Mouse (Mus musculus): ENCODE results near the gene Gm11985.

Gene Gm11985

DNA sequence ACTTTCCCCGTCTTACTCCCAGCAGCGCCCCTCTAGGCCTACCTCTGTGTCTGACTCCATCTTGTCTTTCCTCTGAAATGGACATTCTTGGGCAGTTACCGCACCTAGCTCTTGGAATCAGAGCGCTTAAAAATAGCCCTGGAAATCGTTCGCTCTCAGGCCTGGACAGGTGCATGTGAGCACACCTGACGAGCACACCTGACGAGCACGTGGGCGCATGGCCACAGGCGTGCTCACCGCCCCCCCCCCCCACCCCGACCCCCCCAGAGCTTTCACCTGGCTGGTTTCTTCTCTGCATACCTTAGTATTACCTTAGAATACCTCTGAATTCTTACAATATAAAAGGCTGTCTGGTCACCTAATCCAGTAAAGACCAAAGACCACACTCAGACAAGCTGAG, at the start of gene Gm11985:
Gene Gm11985 (minus strand): TSS at position 101 of the 400 bp plus-strand sequence.
- in situ Hi-C loops (cut with MboI, MseI), result no loop called here

- in situ Hi-C loops (cut with MboI, MseI), result no loop called here
Observed at GRCm38 (mm10) chr11:7237712-7238111, 49.3 kb upstream of the Gm11985 start.

DNA sequence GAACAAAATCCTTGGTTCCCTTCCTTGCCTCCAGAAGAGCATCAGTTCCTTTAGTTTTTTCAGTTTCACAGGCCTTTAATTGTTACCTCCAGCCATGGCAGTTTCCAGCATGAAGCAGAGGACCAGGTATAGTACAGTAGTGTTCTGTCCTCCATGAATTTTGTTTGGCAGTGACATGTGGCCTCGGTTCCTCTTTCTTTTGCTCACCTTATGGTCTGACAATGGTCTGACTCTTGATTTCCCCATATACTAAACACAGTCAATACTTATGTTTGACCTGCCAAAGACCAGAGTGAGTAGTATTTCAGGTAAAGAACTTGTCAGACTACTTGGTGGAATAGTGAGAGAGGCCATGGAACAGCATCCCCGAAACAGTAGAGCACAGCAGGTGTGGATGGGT, 48.4 kb upstream of the Gm11985 start:
- in situ Hi-C loops (cut with MboI, MseI), result no loop called here

DNA sequence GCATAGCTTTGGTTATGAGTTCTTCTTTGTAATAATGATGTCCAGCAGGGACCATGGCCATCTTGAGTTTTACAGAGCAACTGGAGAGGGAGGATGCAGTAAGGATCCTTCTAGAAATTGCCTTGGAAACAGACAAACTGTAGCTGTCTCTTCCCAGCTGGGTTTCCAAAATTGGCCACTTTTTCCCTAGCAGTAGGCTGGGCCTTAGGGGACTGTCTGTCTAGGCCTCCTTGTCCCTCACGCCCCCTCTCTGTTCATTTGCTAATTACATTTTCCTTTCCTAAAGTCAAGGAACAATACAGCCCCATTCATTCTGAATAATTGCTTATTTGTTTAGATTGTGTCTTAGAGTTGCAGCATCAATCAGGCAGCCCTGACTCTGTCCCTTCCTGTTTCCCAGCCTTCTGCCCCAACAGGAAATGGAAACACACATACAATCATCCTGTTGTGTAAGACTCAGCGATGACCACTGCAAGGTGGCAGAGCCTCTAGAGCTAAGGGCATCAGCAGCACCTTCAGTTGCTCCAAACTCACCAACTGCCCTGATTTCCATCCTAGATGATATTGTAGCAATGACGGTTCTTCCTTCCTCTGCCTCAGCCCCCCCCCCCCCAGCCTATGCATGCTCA, 46.7 kb upstream of the Gm11985 start:
- in situ Hi-C loops (cut with MboI, MseI), result no loop called here

GRCm38 (mm10) chr11:7234436-7234835, 46.1 kb upstream of the Gm11985 start:
- in situ Hi-C loops (cut with MboI, MseI), result no loop called here

GRCm38 (mm10) chr11:7233333-7233732, 45.0 kb upstream of the Gm11985 start:
- in situ Hi-C loops (cut with MboI, MseI), result no loop called here

- in situ Hi-C loops (cut with MboI, MseI), result no loop called here
Observed at GRCm38 (mm10) chr11:7231958-7232357, 43.6 kb upstream of the Gm11985 start.

GRCm38 (mm10) chr11:7230000-7230399, 41.6 kb upstream of the Gm11985 start:
- in situ Hi-C loops (cut with MboI, MseI), result no loop called here

GRCm38 (mm10) chr11:7228107-7228506, 39.7 kb upstream of the Gm11985 start:
- in situ Hi-C loops (cut with MboI, MseI), result no loop called here

GRCm38 (mm10) chr11:7226810-7227550, 38.6 kb upstream of the Gm11985 start:
- in situ Hi-C loops (cut with MboI, MseI), result no loop called here

DNA sequence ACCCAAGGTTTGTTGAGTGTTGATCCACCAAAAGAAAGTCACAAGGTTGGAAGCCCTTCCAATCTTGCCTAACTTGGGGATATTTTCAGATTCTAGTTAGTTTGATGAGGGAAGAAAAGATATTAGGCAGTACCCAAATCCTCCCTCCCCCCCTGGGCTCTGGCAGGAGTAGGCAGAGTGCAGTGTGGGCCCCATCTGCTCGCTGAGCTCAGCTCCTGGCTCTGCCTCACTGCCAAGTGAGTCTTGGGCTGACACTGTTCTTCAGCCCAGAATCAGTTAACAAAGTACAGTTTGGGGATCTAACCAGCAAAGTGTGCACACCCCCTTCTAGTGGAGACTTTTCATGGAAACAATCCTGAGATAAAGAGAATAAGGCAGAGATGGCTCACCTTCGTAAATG, 37.8 kb upstream of the Gm11985 start:
- in situ Hi-C loops (cut with MboI, MseI), result no loop called here

- in situ Hi-C loops (cut with MboI, MseI), result loop anchor here in 1 of 2 experiments (25.0 kb wide), 1 partner anchor 1015 kb away; no protein-coding TSS in a partner anchor
Observed at GRCm38 (mm10) chr11:7221826-7222225, 33.5 kb upstream of the Gm11985 start.

DNA sequence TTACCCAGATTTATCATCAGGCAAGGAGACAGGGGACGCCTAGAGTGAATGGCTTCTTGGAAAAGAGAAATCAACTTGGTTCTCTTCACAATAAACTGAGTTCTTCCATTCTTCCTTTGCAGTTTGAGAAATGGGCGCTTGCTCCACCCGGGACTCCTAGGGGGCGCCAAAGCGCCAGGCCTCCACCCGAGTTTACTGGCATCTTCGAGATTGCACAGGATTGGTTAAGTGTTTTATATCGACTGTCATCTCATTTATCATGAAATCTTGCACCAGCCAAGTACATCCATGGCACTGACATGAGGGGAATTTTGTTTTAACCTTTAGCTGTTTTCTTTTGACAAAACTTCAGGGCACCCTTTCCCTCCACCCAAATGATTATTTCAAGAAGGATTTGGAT, 27.3 kb upstream of the Gm11985 start:
- in situ Hi-C loops (cut with MboI, MseI), result loop anchor here in 1 of 2 experiments (25.0 kb wide), 1 partner anchor 1022 kb away; no protein-coding TSS in a partner anchor

GRCm38 (mm10) chr11:7214761-7215160, 26.4 kb upstream of the Gm11985 start:
- in situ Hi-C loops (cut with MboI, MseI), result loop anchor here in 1 of 2 experiments (5.0 to 25.0 kb wide), 2 partner anchors 1023 to 1193 kb away; no protein-coding TSS in a partner anchor

DNA sequence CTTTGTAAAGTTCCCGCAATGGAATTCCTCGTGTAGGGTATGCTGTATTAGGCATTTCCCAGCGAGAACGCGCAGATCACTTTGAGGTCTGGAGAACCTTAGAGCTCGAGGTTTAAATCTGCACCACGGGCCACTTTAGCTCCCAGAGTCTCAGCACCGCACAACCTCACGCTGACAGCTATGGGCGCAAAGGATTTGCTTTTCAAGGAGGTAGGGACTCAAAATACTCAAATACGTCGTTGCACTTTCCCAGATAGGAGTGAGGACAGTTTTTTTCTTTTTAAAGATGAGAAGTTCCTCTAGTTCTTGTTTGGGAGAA, 25.9 kb upstream of the Gm11985 start:
- in situ Hi-C loops (cut with MboI, MseI), result loop anchor here in 1 of 2 experiments (5.0 to 25.0 kb wide), 2 partner anchors 1023 to 1193 kb away; no protein-coding TSS in a partner anchor

DNA sequence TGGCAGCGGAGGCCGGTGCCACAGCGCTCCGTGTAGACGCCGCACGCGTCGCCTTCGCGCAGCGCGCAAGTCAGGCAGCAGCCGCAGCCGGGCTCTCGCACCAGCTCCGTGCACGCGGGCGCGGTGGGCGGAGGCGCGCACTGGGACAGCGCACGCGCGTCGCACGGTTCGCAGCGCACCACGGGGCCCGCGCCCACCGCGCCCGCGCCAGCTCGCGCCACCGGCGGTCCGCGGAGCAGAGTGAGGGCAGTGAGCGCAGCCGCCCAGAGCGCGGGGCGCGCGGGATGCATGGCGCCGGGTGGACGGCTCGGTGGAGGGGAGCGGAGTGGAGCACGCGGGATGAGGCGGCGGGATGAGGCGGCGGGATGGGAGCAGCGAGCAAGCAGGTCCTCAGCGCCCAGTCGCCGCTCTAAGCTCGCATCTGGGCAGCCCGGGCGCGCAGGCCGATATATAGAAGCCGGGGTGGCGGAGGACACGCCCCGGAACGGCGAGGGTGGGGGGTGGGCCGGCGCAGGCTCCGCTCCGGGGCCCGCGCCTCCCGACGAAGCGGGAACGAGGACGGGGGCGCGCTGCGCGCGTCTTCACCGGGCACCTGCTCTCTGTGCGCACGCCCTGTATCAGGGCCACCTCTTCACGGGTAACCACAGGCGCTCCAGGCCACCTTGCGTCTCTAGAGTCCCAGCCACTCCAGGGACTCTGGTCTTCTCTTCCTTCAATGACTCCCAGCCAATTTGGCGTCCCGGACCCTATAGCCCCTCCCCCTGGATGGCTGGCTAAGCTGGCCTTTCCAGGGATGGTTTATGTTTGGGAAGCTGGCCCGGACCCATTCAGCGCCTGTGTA, 25.4 kb upstream of the Gm11985 start, which contains the start of gene Igfbp3:
Gene Igfbp3 (minus strand): TSS at position 423 of the 841 bp plus-strand sequence.
- in situ Hi-C loops (cut with MboI, MseI), result loop anchor here in 1 of 2 experiments (5.0 to 25.0 kb wide), 2 partner anchors 1024 to 1194 kb away; no protein-coding TSS in a partner anchor

DNA sequence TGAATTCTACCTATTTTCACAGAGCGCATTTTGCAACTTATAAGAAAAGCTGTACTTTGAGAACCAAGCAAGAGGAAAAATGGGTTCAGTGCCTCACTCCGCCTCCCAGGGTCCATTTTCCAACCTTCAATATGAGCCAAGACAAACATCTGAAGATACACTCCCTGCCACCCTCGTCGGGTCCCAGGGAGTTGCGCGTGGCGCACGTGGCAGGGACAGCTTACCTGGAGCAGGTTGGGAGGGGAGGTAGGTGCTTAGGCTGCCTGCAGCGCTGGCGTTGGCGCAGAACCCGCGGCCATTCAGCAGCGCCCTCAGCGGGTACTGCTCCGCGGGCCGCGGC, 24.8 kb upstream of the Gm11985 start:
- in situ Hi-C loops (cut with MboI, MseI), result loop anchor here in 1 of 2 experiments (5.0 to 25.0 kb wide), 2 partner anchors 1024 to 1194 kb away; no protein-coding TSS in a partner anchor

DNA sequence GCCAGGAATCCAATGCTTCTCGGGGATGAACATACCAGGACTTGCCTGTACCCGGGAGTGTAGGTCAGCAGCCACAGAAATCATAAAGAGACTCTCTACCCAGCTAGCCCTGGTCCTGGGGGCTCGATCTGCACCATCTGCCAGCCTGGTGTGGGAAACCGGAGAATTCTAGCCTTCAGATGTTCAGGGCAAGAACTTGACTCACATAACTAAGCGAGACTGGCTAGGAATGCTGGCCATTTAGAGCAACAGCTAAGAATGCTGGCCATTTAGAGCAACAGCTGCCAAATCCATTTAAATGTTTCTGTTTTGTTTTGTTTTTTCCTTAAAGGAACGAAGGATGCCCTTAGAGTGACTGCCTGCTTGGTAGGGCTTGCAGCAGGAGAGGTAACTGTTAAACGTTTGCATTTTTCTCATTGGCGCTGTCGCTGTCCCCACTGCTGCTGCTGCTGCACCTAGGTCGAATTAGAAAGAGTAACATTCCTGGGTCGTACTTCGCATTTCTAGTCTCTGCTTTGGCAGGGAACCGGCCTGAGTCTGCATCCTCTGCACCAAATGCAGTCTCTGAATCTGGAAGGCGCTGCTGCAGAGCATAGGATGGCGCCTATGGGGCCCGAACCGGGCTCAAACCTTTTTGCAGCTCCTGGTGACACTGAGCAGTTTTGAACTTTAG, 23.9 kb upstream of the Gm11985 start:
- in situ Hi-C loops (cut with MboI, MseI), result loop anchor here in 1 of 2 experiments (5.0 to 25.0 kb wide), 2 partner anchors 1025 to 1195 kb away; no protein-coding TSS in a partner anchor

GRCm38 (mm10) chr11:7211211-7211610, 22.8 kb upstream of the Gm11985 start:
- in situ Hi-C loops (cut with MboI, MseI), result loop anchor here in 1 of 2 experiments (5.0 to 25.0 kb wide), 2 partner anchors 1026 to 1196 kb away; no protein-coding TSS in a partner anchor

DNA sequence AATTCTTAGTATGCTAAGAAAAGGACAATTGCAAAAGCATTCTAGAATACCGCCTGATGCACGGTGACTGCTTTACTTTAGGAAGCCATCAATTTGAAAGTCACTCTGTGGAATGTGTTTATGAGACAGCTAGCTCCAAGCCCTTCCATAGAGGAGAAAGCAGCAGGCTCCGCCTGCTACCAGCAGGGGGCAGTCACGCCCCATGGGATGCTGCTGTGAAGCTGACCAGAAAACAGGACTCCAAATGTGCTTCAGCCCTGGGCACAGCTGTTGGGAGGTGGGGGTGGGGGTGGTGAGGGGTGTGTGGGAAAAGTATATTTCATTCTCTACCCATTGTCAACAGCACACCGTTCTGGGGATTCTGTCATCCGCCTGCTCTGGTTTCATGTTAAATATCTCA, 22.0 kb upstream of the Gm11985 start:
- in situ Hi-C loops (cut with MboI, MseI), result loop anchor here in 1 of 2 experiments (5.0 to 25.0 kb wide), 2 partner anchors 1027 to 1197 kb away; no protein-coding TSS in a partner anchor

GRCm38 (mm10) chr11:7203846-7204245, 15.5 kb upstream of the Gm11985 start:
- in situ Hi-C loops (cut with MboI, MseI), result loop anchor here (10.0 to 25.0 kb wide), 2 partner anchors 1033 to 1101 kb away; no protein-coding TSS in a partner anchor

Measured in T-helper 17 cell (primary cell).